In the genomic region with DNA sequence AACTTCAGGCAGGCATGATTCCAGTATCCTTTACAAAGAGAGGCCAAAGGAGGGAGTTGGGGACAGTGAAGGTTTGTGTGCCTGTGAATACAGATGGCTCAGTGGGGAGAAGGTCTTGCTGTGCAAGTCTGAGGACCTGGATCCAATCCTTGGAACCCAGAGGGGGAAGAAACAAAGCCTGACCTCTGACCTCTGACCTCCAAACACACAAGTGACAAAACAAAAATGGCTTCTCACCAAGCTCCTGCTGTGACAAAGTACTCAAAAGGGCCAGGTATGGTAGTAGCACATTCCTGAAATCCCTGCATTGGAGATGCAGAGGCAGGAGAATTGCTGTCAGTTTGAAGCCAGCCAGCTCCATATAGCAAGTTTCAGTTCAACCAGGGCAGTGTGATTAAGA, we compare ENCODE assay signal across 27 mouse cellular contexts.
A peak's percentile ranks its signal among the peaks of the same experiment; 100 is the strongest.
DNase-seq lines count a peak whose midpoint lies in the region; ATAC-seq and TF ChIP-seq lines count a peak whose summit lies in the region.
"Had no signal": no experiment of that assay in that cellular context is flagged by ENCODE, and none has a peak within 500 bp of the region (broad histone marks: within the 10 kb centered on the region; RNA-seq: fewer than 3 reads in every experiment).

No protein-coding gene starts in this region.

- no peak for TF ChIP-seq EP300 in heart, adult 2 months (IDR thresholded peaks at IDR 0.05; ENCODE audit: insufficient read depth, low read depth, low read length)

- 0 out of 2 replicates have a peak, but pooled peaks cover 3% of the 10 kb centered on the region for H3K4me1 ChIP-seq in hindbrain, embryonic 15.5 days (replicated peaks)
- H3K4me1 ChIP-seq in hindbrain, embryonic 12.5 days = peaks cover 4% of the 10 kb centered on the region; the same call in 1 of the 2 replicates
- peaks cover 9 to 29% of the 10 kb centered on the region in 2 experiments for H3K4me1 ChIP-seq in ES-E14 (ENCODE audit: control insufficient read depth in 2 of 2, insufficient read depth in 2 of 2, low read length in 2 of 2, poor library complexity in 1 of 2)
- H3K4me1 ChIP-seq in brown adipose tissue, adult 24 weeks (ENCODE audit: control insufficient read depth, insufficient read depth, insufficient read length, low read length) = peaks cover 24% of the 10 kb centered on the region
- H3K4me1 ChIP-seq in heart, adult 2 months (ENCODE audit: control insufficient read depth, insufficient read depth, low read length) = peaks cover 15% of the 10 kb centered on the region
- H3K4me1 ChIP-seq: forebrain, embryonic 15.5 days had no signal

- H3K27ac ChIP-seq in hindbrain, embryonic 15.5 days (replicated peaks) = peak overlapping the region; percentile 18; the same call in 1 of the 2 replicates
- no peak overlapping the region for H3K27ac ChIP-seq in hindbrain, embryonic 12.5 days
- H3K27ac ChIP-seq in ES-E14 (ENCODE audit: insufficient read depth, low read depth, low read length, poor library complexity, severe bottlenecking) = peak overlapping the region; percentile 11; the same call in 1 of the 2 replicates
- H3K27ac ChIP-seq in brown adipose tissue, adult 24 weeks (replicated peaks; ENCODE audit: low read depth, low read length) = 0 out of 2 replicates have a peak overlapping the region, but pooled peaks have one; percentile 23
- no peak overlapping the region for H3K27ac ChIP-seq in heart, adult 2 months
- H3K27ac ChIP-seq: embryonic facial prominence, embryonic 10.5 days; embryonic facial prominence, embryonic 13.5 days; forebrain, embryonic 12.5 days; forebrain, embryonic 15.5 days; heart, embryonic 10.5 days; heart, embryonic 13.5 days; hindbrain, embryonic 13.5 days had no signal

- H3K79me2 ChIP-seq in heart, adult 2 months (replicated peaks; ENCODE audit: control insufficient read depth, insufficient read depth, low read length) = peaks cover 5% of the 10 kb centered on the region

- H3K27me3 ChIP-seq in hindbrain, embryonic 15.5 days = no peaks in the 10 kb centered on the region
- no peaks in the 10 kb centered on the region for H3K27me3 ChIP-seq in hindbrain, embryonic 12.5 days
- no peaks in the 10 kb centered on the region for H3K27me3 ChIP-seq in heart, adult 2 months (ENCODE audit: control insufficient read depth, insufficient read depth, low read length)
- H3K27me3 ChIP-seq: embryonic facial prominence, embryonic 13.5 days; forebrain, embryonic 12.5 days; forebrain, embryonic 15.5 days; heart, embryonic 13.5 days; hindbrain, embryonic 13.5 days had no signal

- no peak overlapping the region for H3K9ac ChIP-seq in hindbrain, embryonic 15.5 days
- H3K9ac ChIP-seq in hindbrain, embryonic 12.5 days = no peak overlapping the region
- H3K9ac ChIP-seq in ES-E14 (ENCODE audit: insufficient read depth, low read depth, low read length, poor library complexity, severe bottlenecking) = no peak overlapping the region
- H3K9ac ChIP-seq in heart, adult 2 months (ENCODE audit: low read depth, low read length) = no peak overlapping the region
- H3K9ac ChIP-seq: embryonic facial prominence, embryonic 13.5 days; forebrain, embryonic 12.5 days; forebrain, embryonic 15.5 days; heart, embryonic 13.5 days; hindbrain, embryonic 13.5 days had no signal

- no peaks in the 10 kb centered on the region for H3K9me3 ChIP-seq in hindbrain, embryonic 15.5 days
- no peaks in the 10 kb centered on the region for H3K9me3 ChIP-seq in hindbrain, embryonic 12.5 days (replicated peaks)
- no peaks in the 10 kb centered on the region for H3K9me3 ChIP-seq in ES-E14 (ENCODE audit: control insufficient read depth, insufficient read depth, low read depth, low read length)
- H3K9me3 ChIP-seq: embryonic facial prominence, embryonic 10.5 days; embryonic facial prominence, embryonic 13.5 days; forebrain, embryonic 12.5 days; forebrain, embryonic 15.5 days; heart, embryonic 10.5 days; heart, embryonic 13.5 days; hindbrain, embryonic 13.5 days had no signal

- TF ChIP-seq CTCF in heart, adult 2 months (IDR thresholded peaks at IDR 0.05) = no peak

- no peak for ATAC-seq in hindbrain, embryonic 15.5 days (ENCODE audit: low FRiP score, low read depth)
- no peak for ATAC-seq in hindbrain, embryonic 12.5 days (ENCODE audit: low FRiP score)
- ATAC-seq: forebrain, embryonic 15.5 days; hindbrain, postnatal 0 days; inflammation-experienced regulatory T-cells, adult 6 months; intestine, embryonic 16.5 days had no signal

- no peaks in the 10 kb centered on the region for H3K36me3 ChIP-seq in hindbrain, embryonic 15.5 days
- no peaks in the 10 kb centered on the region for H3K36me3 ChIP-seq in hindbrain, embryonic 12.5 days
- no peaks in the 10 kb centered on the region; the same call in 1 of the 2 replicates for H3K36me3 ChIP-seq in ES-E14 (ENCODE audit: control insufficient read depth, insufficient read depth, low read length, poor library complexity, severe bottlenecking)
- H3K36me3 ChIP-seq in heart, adult 2 months (ENCODE audit: control insufficient read depth, insufficient read depth, low read length) = peaks cover 3% of the 10 kb centered on the region; the same call in 1 of the 2 replicates
- H3K36me3 ChIP-seq: embryonic facial prominence, embryonic 10.5 days; embryonic facial prominence, embryonic 13.5 days; forebrain, embryonic 12.5 days; forebrain, embryonic 15.5 days; hindbrain, embryonic 13.5 days had no signal

- TF ChIP-seq POLR2A in heart, adult 2 months (IDR thresholded peaks at IDR 0.05; ENCODE audit: insufficient read depth, low read depth, low read length) = no peak

- peak; percentile 69 for DNase-seq in ES-E14 (ENCODE audit: low read depth, low spot score)
- no peak for DNase-seq in adrenal gland, postnatal 36 days
- DNase-seq in heart, adult 2 months = no peak
- DNase-seq: adrenal gland, adult 2 months; adrenal gland, postnatal 14 days; cerebellum, adult 18-20 months; cerebellum, adult 9-10 months; cerebellum, postnatal 25 days; embryo, embryonic 11 days; gastrocnemius, postnatal 25 days; heart, adult 18-20 months; heart, postnatal 14 days; kidney, adult 18-20 months had no signal

- no peak overlapping the region for H3K4me3 ChIP-seq in hindbrain, embryonic 15.5 days
- no peak overlapping the region for H3K4me3 ChIP-seq in hindbrain, embryonic 12.5 days
- no peak overlapping the region for H3K4me3 ChIP-seq in ES-E14 (ENCODE audit: insufficient read depth in 1 of 2, low read depth in 1 of 2, low read length in 2 of 2, poor library complexity in 1 of 2, severe bottlenecking in 1 of 2)
- H3K4me3 ChIP-seq in brown adipose tissue, adult 24 weeks (ENCODE audit: insufficient read depth, low read depth, low read length) = no peak overlapping the region
- no peak overlapping the region for H3K4me3 ChIP-seq in heart, adult 2 months
- H3K4me3 ChIP-seq: embryonic facial prominence, embryonic 10.5 days; embryonic facial prominence, embryonic 13.5 days; erythroblast, embryonic 14.5 days; forebrain, embryonic 12.5 days; forebrain, embryonic 15.5 days; heart, embryonic 10.5 days; heart, embryonic 13.5 days; hindbrain, embryonic 13.5 days had no signal

- intact Hi-C loops in heart, adult 2 months (cut with DNase I) = no loop called here

- in situ Hi-C loops in ES-E14 (cut with MboI; ENCODE audit: low sequenced_read_pairs in 2 of 2, unreplicated experiment in 2 of 2) = no loop called here

- H3K4me2 ChIP-seq in hindbrain, embryonic 15.5 days = no peak overlapping the region
- no peak overlapping the region for H3K4me2 ChIP-seq in hindbrain, embryonic 12.5 days (replicated peaks)
- H3K4me2 ChIP-seq: embryonic facial prominence, embryonic 13.5 days; forebrain, embryonic 12.5 days; forebrain, embryonic 15.5 days; heart, embryonic 13.5 days; hindbrain, embryonic 13.5 days had no signal

TF ChIP-seq in ES-E14, 5 proteins besides CTCF, POLR2A, EP300 and RAD21:
- TF ChIP-seq MAFK (IDR thresholded peaks at IDR 0.05; ENCODE audit: insufficient read depth, low read depth, low read length) (no peak), ZC3H11A (IDR thresholded peaks at IDR 0.05; ENCODE audit: borderline replicate concordance, low read depth, low read length) (no peak), HCFC1 (IDR thresholded peaks at IDR 0.05; ENCODE audit: borderline replicate concordance, insufficient read depth, low read length) (no peak), ZNF384 (IDR thresholded peaks at IDR 0.05; ENCODE audit: low read depth, low read length) (no peak), CHD2 (IDR thresholded peaks at IDR 0.05; ENCODE audit: low read depth, low read length) (peak; percentile 80)
TF ChIP-seq in ES-E14: peak in this region for 1.

Comparison
In these comparisons a context has a peak if more than half of its experiments do, and no peak if none do; other contexts are left out.
1. H3K27ac ChIP-seq: peak in hindbrain, embryonic 15.5 days (single experiment), ES-E14 (single experiment) and brown adipose tissue, adult 24 weeks (single experiment); none in hindbrain, embryonic 12.5 days (single experiment) and heart, adult 2 months (single experiment).